Mouse (Mus musculus) skeletal muscle tissue, adult 2 months (tissue): ENCODE data around the gene Maml3.
A peak's percentile ranks its signal among the peaks of the same experiment; 100 is the strongest.

ENCODE experiments used
- DNase-seq: peaks from one replicate; pipeline ENCODE4 v3.0.0-alpha.2; 2012; ENCODE audit warnings: low read depth, low spot score

Maml3 gene

DNA sequence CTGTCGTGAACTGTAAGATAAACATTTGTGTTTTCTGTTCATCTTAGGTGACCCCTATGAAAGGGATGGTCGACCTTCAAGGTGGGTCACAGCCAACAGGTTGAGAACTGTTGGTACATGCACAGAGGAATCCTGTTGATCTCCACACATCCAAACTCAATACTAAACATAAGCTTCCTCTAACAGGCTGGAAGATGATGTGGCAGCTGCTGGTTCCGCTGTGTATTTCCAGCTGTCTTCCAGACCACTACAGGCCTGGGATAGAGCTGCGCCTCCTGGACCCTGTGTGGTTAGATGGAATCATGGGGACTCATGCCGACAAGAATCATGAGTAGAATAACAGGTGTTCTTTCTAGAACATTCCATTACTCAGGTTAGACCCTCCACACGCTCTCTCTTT, 101.2 kb downstream of the Maml3 start:
- no peak for DNase-seq

DNA sequence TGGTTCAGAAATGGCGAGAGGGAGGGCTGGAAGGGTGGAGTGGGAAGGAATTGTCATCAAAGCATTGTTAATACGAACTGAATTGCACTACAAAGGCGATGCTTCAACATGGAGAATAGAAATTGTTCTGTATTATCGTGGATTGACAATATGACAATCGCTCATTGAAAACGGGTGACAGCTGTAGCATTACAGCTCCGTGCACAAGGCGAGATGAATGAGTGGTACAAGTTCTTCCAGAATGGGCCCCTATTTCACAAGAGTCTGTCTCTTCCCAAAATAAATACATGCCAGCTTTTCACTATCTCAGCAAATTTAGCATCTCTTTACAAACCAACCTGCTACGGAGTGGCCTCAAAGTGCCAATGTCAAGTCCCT, 103.4 kb downstream of the Maml3 start:
- DNase-seq, result no peak

DNA sequence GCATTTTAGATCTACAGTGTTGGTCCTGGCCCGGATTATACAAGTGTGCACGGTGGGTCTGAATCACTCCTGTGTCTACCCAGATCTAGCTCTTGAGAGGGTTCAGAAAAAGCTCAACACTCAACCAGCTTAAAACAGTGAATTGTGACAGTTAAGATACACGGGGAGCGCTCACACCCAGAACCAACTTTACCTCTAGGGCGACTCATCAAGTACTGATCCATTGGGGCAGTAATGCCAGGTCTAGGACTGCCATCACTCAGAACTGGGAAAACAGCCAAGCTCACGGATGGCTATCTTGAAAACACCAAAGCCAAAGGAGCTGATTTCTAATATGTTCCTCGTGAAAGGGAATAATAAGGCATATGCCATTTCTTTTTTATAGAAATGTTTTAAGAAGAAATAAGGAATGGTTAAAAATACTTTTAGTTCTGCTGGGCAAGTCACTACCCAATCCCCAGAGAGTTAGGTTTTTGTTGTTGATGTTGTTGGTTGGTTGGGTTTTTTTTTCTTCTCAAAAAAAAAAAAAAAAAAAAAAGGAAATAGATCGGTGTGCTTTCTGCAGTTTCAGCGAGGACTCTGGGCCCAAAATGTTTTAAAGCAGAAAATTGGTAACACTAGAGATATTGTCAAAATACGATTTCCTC, 103.9 kb downstream of the Maml3 start:
- DNase-seq, result no peak

DNA sequence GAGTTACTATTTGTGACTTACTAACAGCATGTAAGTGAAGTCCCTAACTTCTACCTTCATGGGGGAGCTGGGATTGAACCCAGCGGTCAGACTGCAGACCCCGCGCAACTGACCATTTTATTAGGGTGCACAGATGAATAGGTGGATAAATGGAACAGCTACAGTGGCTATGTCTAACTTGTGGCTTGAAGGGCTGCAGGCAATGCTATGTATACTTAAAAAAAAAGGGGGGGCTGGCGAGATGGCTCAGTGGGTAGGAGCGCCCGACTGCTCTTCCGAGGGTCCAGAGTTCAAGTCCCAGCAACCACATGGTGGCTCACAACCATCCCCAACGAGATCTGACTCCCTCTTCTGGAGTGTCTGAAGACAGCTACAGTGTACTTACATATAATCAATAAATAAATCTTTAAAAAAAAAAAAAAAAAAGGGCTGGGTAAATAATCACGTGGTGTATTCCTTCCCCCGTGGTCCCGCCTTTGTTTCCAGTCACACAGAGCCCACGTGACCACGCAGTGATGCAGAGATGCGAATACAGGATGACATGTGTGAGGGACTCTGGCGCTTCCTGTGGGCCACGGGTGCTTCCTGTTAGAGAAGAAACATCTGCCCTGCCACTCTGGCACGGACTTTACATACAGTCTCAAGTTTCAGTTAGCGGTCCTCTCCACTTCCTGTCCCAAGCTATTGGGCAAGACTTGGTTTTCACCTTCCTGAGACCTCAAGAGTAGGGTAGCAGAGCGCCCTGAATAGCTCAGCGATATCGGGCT, 105.0 kb downstream of the Maml3 start:
- DNase-seq, result peak; percentile 53

DNA sequence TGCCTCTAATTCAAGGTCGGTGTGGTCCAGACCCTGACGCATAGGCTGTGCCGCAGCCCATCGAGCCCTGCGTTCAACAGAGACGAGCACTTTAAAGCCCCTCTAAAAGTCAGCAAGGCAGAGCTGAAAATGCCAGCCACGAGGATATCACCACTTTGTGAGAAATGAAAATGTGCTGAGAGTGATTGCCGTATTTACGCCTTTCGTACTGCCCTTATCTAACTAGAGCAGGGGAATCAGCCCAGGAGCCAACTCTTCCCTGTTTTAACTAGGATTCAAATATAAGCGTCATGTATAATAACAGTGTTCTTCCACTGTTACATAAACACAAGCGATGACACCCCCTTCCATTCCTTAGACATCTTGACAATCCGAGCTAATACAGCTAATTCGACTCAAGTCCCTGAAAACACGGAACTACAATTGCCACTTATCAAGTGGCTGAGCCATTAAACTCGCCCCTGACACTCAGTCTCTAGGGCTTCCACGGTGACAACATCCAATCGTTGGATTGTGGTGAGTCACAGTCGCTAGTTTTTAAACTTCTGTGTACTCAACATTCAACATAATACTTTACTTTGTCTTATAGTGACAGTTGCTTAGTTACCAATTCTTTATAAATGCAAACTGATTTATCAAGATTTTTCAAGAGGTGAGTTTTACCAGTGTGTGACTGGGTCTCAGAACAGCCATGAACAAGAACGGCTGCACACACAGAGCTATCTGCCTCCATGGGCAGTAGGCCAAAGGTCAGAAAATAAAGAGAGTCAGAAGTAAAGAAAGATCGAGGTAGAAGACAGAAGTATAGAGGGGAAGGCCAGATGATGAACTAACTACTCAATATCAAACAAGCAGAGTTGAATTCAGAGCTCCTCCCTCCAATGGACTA, 106.1 kb downstream of the Maml3 start:
- no peak for DNase-seq

DNA sequence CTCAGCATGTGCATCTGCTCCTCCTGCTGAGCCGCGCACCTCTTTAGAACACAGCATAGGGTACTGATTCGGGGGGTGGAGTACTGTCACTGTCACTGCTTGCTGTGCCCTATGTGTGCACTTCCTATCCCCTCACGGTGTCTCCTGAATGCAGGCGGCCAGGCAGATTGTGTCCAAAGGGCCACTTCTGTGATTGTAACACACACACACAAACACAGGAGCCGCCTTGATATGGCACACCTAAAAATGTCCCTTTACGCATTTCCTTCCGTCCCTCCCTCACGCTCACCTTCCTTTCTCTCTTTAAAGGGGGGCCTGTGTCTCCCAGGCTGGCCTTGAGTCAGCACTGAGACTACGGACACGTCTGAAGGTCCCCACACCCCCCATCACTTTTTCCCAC, 107.3 kb downstream of the Maml3 start:
- DNase-seq, result no peak

DNA sequence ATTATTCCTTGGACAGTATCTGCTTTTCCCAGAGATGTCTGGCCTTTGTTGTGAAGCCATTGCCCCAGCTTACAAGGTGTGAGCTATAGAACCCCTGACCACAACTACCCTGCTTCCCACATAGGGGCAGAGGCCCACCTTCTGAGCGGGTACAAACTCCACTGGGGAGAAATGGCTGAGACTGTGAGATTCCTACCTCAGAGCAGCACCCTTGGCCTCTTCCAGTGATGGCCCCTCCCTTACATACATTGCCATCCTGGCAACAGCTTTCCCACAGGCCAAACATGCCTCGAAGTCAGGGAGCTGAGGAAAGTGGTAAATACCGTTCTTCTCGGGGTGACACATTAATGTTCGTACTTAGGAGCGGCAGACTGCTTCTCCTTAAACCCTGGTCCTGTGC, 118.4 kb downstream of the Maml3 start:
- no peak for DNase-seq

DNA sequence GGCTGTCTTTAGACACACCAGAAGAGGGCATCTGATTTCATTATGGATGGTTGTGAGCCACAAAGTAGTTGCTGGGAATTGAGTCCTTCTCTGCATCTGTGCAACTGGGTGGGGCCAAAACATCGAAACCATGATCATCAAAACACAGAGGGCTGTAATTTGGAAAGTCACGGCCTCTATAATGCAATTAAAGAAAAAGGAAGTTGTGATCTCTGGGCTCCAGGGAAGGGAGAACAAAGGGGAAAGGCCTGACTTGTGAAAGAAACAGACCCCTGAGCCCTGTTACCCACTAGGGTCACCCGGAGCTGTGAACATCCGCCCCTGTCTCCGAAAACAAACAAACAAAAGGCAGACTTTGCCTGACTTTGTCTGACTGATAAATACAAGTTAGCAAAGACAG, 123.4 kb downstream of the Maml3 start:
- DNase-seq, result no peak

DNA sequence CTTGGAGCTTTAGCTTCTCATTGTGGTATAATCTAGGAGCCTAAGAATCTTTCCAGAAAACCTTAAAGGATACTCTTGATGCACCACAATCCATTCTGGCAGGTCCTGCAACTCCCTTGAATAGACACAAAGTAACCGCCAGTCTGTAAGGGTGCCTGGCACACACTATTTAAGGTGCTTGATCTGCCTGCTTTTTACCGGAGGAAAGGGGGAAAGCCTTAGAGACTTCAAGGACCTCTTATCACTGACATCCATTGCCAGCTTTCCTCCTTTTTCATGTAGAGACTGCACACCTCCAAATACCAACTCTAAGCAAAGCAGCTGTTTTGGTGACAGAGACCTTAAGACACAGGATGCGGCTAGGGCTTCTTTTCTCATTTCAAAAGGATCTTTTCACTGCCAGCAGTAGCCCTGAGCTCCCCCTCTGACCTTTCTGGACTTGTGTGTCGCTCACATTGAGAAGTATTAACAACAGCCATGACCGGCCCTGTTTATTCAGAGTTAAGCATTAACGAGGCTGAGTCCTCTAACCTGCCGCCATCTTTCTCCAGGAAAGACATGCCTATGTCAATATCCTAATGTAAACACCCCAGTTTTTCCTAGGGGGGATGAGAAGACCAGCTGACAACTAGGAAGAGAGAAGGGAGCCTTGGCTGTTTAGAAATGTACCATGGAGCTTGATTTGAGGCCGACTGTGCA, 127.1 kb downstream of the Maml3 start:
- no peak for DNase-seq

DNA sequence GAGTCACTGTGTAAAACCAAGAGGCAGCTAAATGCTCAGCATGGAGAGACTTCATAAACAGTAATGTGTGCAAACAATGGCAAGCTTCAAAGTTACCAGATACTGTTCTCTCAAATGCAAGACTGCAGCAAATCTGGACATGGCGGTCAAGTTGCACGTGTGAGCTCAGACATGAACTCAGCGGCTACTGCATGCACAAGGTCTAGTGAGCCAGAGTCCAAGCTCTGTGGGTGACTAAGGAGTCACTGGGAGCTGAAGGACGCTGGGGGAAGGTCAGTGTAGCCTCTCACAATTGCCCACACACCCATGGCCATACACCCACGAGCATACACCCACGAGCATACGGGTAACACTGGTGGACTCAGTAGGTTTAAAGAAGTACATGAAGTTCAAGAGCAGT, 130.3 kb downstream of the Maml3 start:
- no peak for DNase-seq

DNA sequence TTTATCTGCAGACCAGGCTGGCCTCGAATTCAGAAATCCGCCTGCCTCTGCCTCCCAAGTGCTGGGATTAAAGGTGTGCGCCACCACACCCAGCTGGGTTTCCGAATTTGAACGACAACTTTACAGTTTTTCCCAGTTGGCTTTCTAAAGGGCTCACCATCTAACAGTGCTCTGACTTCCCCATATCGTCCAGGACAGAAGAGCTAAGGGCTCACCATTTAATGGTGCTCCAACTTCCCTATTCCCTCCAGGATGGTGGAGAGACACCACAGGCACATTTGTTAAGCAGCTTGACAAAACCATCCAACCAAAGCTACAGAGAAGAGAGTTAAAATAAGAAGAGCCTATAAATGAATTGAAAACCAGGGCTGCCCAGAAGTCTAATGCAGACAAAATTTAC, 130.7 kb downstream of the Maml3 start:
- no peak for DNase-seq

DNA sequence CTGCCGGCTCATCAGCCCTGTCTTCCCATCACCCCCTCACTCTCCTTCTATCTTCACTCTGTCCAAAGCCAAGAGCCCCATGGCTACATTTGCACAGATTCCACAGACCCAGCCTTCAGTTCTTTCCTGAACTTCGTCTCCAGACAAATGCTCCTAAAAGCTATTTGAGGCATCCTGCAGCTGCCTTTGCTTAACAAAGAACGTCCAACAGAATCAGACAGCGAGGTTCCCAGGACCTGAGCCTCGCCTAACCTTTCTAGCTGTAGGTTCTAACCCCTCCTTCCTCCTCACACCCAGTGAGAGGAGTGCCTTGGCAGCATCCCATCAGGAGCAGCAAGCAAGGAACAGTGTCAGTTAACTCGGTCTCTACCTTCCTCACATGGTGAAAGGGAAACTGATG, 132.3 kb downstream of the Maml3 start:
- DNase-seq, result no peak

DNA sequence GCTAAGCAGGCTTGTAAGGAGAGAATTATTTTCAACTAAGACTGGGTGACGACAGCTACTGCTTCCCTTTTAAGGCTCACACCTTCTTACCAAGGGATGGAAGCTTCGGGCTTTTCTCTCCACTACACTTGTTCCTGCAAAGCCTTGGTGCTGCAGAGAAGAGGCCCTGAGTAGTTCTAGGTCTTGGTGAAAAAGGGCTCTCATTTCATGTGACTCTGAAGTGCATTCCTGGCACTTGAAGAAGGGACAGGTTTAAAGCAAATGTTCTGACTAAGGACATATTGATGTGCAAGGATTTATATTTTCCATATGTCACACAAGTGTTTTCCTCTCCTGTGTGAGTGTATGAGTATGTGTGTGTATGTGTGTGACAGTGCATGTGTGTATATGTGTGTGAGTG, 134.4 kb downstream of the Maml3 start:
- DNase-seq, result no peak

DNA sequence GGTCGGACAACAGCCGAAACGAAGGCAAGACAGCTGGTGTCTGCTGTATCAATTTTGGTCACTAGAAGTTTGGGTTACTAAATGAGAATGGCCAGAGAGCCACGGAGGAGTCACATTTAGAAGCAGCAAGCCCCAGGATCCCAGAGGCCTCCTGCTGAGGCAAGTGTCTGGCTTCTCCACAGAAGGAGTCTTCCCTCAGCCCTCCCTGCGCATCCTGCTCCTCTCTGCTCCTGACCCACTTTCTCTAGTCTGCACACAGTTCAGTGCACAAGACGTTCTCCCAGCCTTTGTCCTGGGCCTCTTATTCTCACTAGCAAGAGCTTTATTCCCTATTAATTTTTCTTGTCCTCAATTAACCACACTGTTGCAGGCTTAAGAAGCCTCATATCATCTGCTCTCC, 135.4 kb downstream of the Maml3 start:
- no peak for DNase-seq

DNA sequence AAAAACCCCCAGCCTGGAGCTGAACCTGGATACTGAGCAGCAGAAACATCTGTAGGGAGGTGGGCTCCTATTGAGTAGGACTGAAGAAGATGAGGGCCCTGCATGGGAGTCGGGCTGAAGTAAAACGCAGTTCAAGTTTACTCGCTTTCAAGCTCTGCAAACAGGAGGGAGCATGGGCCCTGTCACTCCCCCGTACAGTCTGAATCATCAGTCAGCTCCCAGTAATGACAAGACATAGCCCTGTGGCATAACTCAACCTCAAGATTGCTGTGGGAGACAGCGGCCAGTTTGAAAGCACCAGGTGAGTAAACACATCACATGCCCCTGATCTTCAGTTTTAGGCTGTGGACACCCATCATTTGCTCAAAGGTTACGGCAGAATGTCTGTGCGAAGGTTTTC, 139.0 kb downstream of the Maml3 start:
- no peak for DNase-seq

DNA sequence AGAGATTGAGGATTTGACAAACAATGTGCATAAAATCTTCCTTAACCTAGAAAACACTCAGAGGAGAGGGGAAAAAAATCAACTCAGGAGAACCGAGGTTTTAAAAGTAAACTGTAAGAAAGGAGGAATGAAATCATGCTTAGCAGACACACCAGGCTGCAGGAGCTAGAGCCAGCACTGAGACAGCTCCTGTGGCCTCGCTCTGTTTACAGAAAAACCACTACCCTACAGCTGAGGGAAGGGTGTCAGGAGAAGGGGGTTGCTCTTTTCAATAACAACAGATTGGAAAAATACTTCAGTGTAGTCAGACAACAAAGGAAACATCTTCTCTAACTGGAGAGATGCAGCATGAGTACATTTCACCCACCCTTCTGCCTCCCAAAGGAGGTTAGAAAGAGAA, 139.4 kb downstream of the Maml3 start:
- DNase-seq, result no peak

DNA sequence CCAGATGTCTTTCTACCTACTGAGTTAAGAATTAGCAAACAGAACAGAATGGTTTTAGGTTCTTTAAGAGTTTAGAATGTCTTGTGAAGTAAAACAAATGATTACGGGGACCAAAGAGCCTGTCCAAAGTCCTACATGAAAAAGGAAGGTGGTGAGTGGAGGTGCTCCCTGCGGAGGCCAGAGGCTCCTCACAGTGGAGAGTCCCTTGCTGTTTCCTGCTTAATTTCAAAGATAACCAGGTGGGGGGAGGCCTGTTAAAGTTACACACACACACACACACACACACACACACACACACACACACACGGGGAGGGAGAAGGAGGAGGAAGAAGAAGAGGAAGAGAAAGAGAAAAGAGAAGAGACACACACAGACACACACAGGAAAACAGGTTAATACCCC, 139.9 kb downstream of the Maml3 start:
- DNase-seq, result no peak

DNA sequence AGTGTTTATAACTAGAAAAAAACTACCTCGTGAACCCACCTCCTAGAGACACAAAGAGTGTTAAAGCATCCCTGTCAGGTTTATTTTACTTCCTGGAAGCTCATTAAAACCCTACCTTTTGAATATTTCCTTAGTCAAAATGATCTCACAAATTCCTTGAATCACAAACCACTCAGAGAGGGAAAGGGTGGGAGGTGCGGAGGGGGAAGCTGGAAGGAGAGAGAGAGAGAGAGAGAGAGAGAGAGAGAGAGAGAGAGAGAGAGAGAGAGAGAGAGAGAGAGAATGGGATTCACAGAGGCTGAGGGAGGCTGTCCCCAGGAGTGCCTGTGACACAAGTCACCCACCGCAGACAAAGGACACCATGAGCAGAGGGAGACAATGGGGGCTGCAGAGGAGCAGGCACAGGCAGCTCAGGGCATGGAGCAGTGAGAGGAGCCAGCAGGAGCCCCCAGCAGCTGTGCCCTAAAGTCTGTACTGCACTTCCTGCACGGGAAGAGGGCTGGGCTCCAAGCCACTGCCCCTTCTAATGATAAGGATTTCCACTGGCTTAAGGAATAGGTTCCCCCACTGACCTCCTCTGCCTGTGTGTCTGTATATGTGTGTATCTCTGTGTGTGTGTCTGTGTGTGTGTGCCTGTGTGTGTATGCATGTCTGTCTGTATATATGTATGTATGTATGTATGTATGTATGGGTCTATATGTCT, 140.8 kb downstream of the Maml3 start:
- DNase-seq, result no peak

DNA sequence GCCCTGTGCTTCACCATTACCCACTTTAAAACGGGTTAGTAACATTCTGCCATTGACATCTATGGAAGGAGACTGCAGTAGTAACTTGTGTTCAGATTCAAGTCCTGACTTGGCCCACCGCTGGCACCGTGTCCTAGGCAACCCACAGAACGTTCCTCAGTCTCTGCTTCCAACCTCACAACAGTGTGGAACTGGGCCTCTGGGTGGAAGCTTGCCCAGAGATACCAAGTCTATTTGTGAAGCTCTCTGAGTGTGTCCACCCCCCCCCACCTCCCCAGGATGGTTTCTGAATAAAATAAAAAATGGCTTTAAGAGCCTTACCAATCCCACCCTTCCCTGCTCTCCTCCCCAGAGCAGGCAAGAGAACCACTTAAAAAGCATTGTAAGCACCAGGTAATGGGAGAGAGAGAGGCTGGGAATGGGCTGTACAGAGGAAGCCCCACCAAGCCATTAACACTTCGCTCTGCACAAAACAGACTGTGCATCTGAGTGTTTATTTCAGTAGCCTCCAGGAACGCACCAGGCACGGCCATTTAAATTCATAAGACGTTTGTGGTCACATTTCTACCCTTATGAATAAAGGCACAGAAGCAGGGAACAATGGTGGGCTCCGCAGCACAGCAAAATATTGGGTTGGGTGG, 141.6 kb downstream of the Maml3 start:
- no peak for DNase-seq

DNA sequence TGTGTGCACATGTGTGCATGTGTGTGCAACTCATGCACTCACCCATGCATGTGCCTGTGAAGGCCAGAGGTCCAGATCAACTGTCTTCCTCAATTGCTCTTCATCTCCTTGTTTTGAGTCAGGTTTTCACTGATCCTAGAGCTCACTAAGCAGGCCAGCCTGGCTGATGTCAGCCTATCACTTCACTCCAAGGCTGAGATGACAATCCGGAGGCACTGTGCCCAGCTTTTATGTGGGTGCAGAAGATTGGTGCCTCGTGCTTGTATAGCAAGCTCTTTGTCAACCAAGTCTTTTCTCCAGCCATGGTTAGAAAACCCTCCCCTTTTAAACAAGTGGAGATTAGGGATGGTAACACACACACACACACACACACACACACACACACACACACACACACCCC, 146.1 kb downstream of the Maml3 start:
- no peak for DNase-seq

DNA sequence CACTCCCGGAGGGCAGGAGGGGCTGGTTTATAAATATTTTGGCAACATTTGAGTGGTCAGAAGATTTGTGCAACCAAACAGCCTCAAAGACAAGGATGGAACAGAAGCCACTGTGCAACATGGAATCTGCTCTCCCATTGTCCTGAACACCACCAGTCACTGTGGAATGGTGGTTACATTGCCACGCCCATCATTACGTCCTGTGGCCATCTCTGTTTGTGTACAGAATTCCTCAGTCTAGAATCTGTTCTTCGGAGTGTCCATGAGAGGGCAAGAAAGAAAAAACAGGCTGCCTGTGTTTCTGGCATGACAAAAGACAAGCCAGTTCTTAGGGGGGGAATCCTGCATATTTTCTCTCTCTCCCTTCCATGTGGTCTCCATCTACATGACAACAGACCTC, 150.4 kb downstream of the Maml3 start:
- DNase-seq, result no peak
